Mouse (Mus musculus): Measurements from ENCODE around the gene Gm16181. TPM values are rescaled to one million over a fixed set of nuclear protein-coding genes. Genes with fewer than 3 reads are reported as not detected.

Gene Gm16181
- polyA plus RNA-seq, 1 experiment from 2014 or later = 0.47 TPM

GRCm38 (mm10) chr17:35262664-35263522 lies 42.3 kb downstream of the Gm16181 start, which contains the start of gene H2-D1:
Gene H2-D1 (plus strand): TSS chr17:35262730.
- Histone ChIP-seq H3K4me2 (ENCODE audit: low read depth, low read length) (peak within 1 kb of the TSS; percentile 95), H3K27me3 (replicated peaks; ENCODE audit: control insufficient read depth, insufficient read depth, low read length) (peaks cover 32% of the 10 kb centered on the region), H3K4me3 (ENCODE audit: low read depth, low read length) (peak within 1 kb of the TSS; percentile 63), H3K4me1 (ENCODE audit: control insufficient read depth, insufficient read depth, low read length) (no peaks in the 10 kb centered on the region), H3K9ac (ENCODE audit: low read depth, low read length) (peak within 1 kb of the TSS; percentile 66), H3K27ac (replicated peaks; ENCODE audit: low read depth, low read length) (no peak within 1 kb of the TSS), H3K36me3 (ENCODE audit: control insufficient read depth, insufficient read depth, low read length) (no peaks in the 10 kb centered on the region), H3K9me3 (ENCODE audit: control insufficient read depth, low read length) (no peaks in the 10 kb centered on the region)
- peak; percentile 90 for ATAC-seq (ENCODE audit: low read depth)
- DNase-seq (ENCODE audit: low spot score) = peak; percentile 91
- WGBS = 2% methylated on average over 39 of the region's 73 CpGs

DNA sequence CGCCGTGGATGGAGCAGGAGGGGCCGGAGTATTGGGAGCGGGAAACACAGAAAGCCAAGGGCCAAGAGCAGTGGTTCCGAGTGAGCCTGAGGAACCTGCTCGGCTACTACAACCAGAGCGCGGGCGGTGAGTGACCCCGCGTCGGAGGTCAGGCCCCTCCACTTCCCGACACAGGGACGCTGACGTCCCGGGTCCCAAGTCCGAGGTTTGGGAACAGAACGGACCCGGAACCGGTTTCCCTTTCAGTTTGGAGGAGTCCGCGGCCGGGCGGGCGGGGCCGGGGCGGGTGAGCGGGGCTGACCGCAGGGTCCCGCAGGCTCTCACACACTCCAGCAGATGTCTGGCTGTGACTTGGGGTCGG lies 42.9 kb downstream of the Gm16181 start:
- H3K4me3 ChIP-seq (ENCODE audit: low read depth, low read length) = peak overlapping the region; percentile 63
- no peaks in the 10 kb centered on the region for H3K36me3 ChIP-seq (ENCODE audit: control insufficient read depth, insufficient read depth, low read length)
- H3K27me3 ChIP-seq (replicated peaks; ENCODE audit: control insufficient read depth, insufficient read depth, low read length) = peaks cover 32% of the 10 kb centered on the region
- H3K9ac ChIP-seq (ENCODE audit: low read depth, low read length) = peak overlapping the region; percentile 66
- ATAC-seq (ENCODE audit: low read depth) (no peak; the same call in 1 of the 2 replicates), DNase-seq (ENCODE audit: low spot score) (no peak)
- H3K4me2 ChIP-seq (ENCODE audit: low read depth, low read length) = peak overlapping the region; percentile 95
- WGBS = under 1% methylated on average over 20 of the region's 31 CpGs
- H3K4me1 ChIP-seq (ENCODE audit: control insufficient read depth, insufficient read depth, low read length) = no peaks in the 10 kb centered on the region
- no peaks in the 10 kb centered on the region for H3K9me3 ChIP-seq (ENCODE audit: control insufficient read depth, low read length)
- no peak overlapping the region for H3K27ac ChIP-seq (replicated peaks; ENCODE audit: low read depth, low read length)

DNA sequence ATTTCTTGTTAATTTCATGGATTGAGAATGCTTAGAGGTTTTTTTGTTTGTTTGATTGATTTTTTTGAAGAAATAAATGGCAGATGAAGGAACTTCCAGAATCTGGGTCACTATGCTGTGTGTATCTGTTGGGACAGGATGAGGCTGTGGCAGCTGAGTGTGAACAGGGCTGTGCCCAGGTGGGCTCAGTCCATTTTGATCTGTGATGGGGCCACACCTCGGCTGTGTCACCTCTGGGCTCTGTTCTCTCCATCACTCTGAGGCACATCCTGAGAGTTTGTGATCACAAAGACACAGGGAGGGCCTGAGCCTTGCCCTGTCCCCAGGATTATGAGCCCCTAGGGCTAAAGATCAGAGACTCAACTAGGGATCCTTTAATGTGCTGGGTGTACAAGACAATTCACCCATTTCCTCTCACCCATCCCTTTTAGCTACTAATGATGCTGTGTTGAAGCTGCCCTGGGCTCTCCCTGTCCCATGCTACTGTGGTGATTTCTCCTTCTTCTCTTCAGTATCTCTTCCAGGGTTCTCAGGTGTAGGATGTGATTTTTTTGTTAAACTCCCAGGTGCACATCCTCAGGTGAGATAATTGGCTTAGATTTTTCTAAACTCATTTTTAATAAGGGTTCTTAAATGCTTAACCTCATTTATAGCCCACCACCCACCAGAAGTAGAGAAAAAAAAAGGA lies 46.9 kb downstream of the Gm16181 start:
- 46% methylated on average over 1 of the region's 1 CpGs for WGBS
- H3K9me3 ChIP-seq (ENCODE audit: control insufficient read depth, low read length) = 0 out of 2 replicates have a peak, but pooled peaks cover 1% of the 10 kb centered on the region
- H3K4me3 ChIP-seq (ENCODE audit: low read depth, low read length) = no peak overlapping the region
- H3K27ac ChIP-seq (replicated peaks; ENCODE audit: low read depth, low read length) = no peak overlapping the region
- no peak for ATAC-seq (ENCODE audit: low read depth)
- H3K4me1 ChIP-seq (ENCODE audit: control insufficient read depth, insufficient read depth, low read length) = no peaks in the 10 kb centered on the region
- H3K36me3 ChIP-seq (ENCODE audit: control insufficient read depth, insufficient read depth, low read length) = no peaks in the 10 kb centered on the region
- DNase-seq (ENCODE audit: low spot score) = no peak
- no peak overlapping the region for H3K4me2 ChIP-seq (ENCODE audit: low read depth, low read length)
- peaks cover 20% of the 10 kb centered on the region for H3K27me3 ChIP-seq (replicated peaks; ENCODE audit: control insufficient read depth, insufficient read depth, low read length)
- no peak overlapping the region for H3K9ac ChIP-seq (ENCODE audit: low read depth, low read length)

DNA sequence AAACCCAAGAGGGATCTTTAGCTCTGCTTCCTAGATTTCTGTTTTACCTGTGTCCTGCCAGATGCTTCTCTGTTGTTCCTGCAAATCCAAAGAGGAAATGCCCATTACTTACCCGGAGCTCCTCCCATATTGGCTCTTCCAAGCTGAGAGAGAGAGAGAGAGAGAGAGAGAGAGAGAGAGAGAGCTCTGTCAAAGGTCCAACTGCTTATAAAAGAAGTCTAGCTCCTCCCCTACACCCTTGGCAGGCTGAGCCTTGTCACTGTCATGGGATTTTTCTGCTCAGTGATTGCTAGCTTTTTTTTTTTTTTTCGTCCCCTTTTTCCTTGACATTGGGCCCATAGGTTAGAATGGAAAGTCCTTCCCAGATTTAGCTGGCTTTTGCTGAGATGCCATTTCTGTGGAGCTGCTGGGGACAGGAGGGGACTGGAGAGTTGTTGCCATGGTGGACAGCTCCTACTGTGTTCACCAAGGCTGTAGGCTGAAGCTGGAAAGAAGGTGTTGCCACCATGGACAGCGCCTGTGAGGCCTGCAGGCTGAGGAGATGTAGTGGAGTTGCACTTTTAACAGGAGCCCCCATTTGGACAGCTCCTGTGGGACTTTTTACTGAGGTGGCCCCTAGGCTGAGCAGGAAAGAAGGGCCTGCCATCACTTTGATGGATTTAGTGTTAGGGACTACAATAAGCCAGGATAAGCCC lies 49.2 kb downstream of the Gm16181 start:
- H3K36me3 ChIP-seq (ENCODE audit: control insufficient read depth, insufficient read depth, low read length) = no peaks in the 10 kb centered on the region
- WGBS = 42% methylated on average over 3 of the region's 3 CpGs
- no peak overlapping the region for H3K4me2 ChIP-seq (ENCODE audit: low read depth, low read length)
- ATAC-seq (ENCODE audit: low read depth) (no peak; the same call in 1 of the 2 replicates), DNase-seq (ENCODE audit: low spot score) (peak; percentile 86)
- H3K9me3 ChIP-seq (ENCODE audit: control insufficient read depth, low read length) = 0 out of 2 replicates have a peak, but pooled peaks cover 5% of the 10 kb centered on the region
- H3K4me3 ChIP-seq (ENCODE audit: low read depth, low read length) = no peak overlapping the region
- H3K9ac ChIP-seq (ENCODE audit: low read depth, low read length) = no peak overlapping the region
- no peaks in the 10 kb centered on the region for H3K4me1 ChIP-seq (ENCODE audit: control insufficient read depth, insufficient read depth, low read length)
- peaks cover 8% of the 10 kb centered on the region for H3K27me3 ChIP-seq (replicated peaks; ENCODE audit: control insufficient read depth, insufficient read depth, low read length)
- no peak overlapping the region for H3K27ac ChIP-seq (replicated peaks; ENCODE audit: low read depth, low read length)

GRCm38 (mm10) chr17:35272249-35272648 lies 51.6 kb downstream of the Gm16181 start:
- no peak overlapping the region for H3K4me2 ChIP-seq (ENCODE audit: low read depth, low read length)
- WGBS = 66% methylated on average over 3 of the region's 3 CpGs
- 0 out of 2 replicates have a peak, but pooled peaks cover 5% of the 10 kb centered on the region for H3K9me3 ChIP-seq (ENCODE audit: control insufficient read depth, low read length)
- H3K9ac ChIP-seq (ENCODE audit: low read depth, low read length) = no peak overlapping the region
- H3K27ac ChIP-seq (replicated peaks; ENCODE audit: low read depth, low read length) = no peak overlapping the region
- H3K36me3 ChIP-seq (ENCODE audit: control insufficient read depth, insufficient read depth, low read length) = no peaks in the 10 kb centered on the region
- peaks cover 10% of the 10 kb centered on the region for H3K27me3 ChIP-seq (replicated peaks; ENCODE audit: control insufficient read depth, insufficient read depth, low read length)
- H3K4me3 ChIP-seq (ENCODE audit: low read depth, low read length) = no peak overlapping the region
- no peaks in the 10 kb centered on the region for H3K4me1 ChIP-seq (ENCODE audit: control insufficient read depth, insufficient read depth, low read length)
- no peak for ATAC-seq (ENCODE audit: low read depth)
- DNase-seq (ENCODE audit: low spot score) = no peak

Small RNAs within 50 kb of the gene (microRNA-seq; reads per million reads assigned to microRNA genes)
- not detected for gene Mir6973a (ENCODE audit: borderline number of aligned reads)
- not detected for gene Mir6974 (ENCODE audit: borderline number of aligned reads)
- 2.5 reads per million, percentile 11 among the genes with 10 or more reads in this experiment for gene Mir6975 (ENCODE audit: borderline number of aligned reads)
- not detected for gene Mir8094 (ENCODE audit: borderline number of aligned reads)

Other genes starting within 250 kb of the Gm16181 start
- gene Hspa1a, start 248.7 kb upstream of the Gm16181 start, polyA plus RNA-seq (2014; fragmentation: Nextera tagmentation; extraction: Ambion mirVana) = 7.3 TPM in 2 replicates
- 0.99 and 1.0 TPM in 2 replicates for gene Hspa1l, start 248.1 kb upstream of the Gm16181 start, polyA plus RNA-seq (2014; fragmentation: Nextera tagmentation; extraction: Ambion mirVana)
- gene Lsm2, start 239.0 kb upstream of the Gm16181 start, polyA plus RNA-seq (2014; fragmentation: Nextera tagmentation; extraction: Ambion mirVana) = 151 and 159 TPM in 2 replicates
- 80.3 and 87.7 TPM in 2 replicates for gene Vars, start 219.8 kb upstream of the Gm16181 start, polyA plus RNA-seq (2014; fragmentation: Nextera tagmentation; extraction: Ambion mirVana)
- 0.07 and 0.20 TPM in 2 replicates for gene Vwa7, start 204.3 kb upstream of the Gm16181 start, polyA plus RNA-seq (2014; fragmentation: Nextera tagmentation; extraction: Ambion mirVana)
- 12.2 and 16.5 TPM in 2 replicates for gene Sapcd1, start 192.8 kb upstream of the Gm16181 start, polyA plus RNA-seq (2014; fragmentation: Nextera tagmentation; extraction: Ambion mirVana)
- 2.5 and 3.4 TPM in 2 replicates for gene Msh5, start 174.1 kb upstream of the Gm16181 start, polyA plus RNA-seq (2014; fragmentation: Nextera tagmentation; extraction: Ambion mirVana)
- gene Clic1, start 170.9 kb upstream of the Gm16181 start, polyA plus RNA-seq (2014; fragmentation: Nextera tagmentation; extraction: Ambion mirVana) = 90.9 and 96.9 TPM in 2 replicates
- 291 and 341 TPM in 2 replicates for gene Ddah2, start 161.8 kb upstream of the Gm16181 start, polyA plus RNA-seq (2014; fragmentation: Nextera tagmentation; extraction: Ambion mirVana)
- gene Ly6g6c, start 155.4 kb upstream of the Gm16181 start, polyA plus RNA-seq (2014; fragmentation: Nextera tagmentation; extraction: Ambion mirVana) = 9.5 and 21.2 TPM in 2 replicates
- gene Mpig6b, start 154.7 kb upstream of the Gm16181 start, polyA plus RNA-seq (2014; fragmentation: Nextera tagmentation; extraction: Ambion mirVana) = 0.55 and 0.96 TPM in 2 replicates
- gene Ly6g6e, start 143.9 kb upstream of the Gm16181 start, polyA plus RNA-seq (2014; fragmentation: Nextera tagmentation; extraction: Ambion mirVana) = 9.4 and 11.8 TPM in 2 replicates
- gene Ly6g6d, start 142.8 kb upstream of the Gm16181 start, polyA plus RNA-seq (2014; fragmentation: Nextera tagmentation; extraction: Ambion mirVana) = 0.46 and 1.4 TPM in 2 replicates
- gene Ly6g6f, start 135.2 kb upstream of the Gm16181 start, polyA plus RNA-seq (2014; fragmentation: Nextera tagmentation; extraction: Ambion mirVana) = 0.18 TPM in 1 of 2 replicates, not detected in the other
- gene Abhd16a, start 131.6 kb upstream of the Gm16181 start, polyA plus RNA-seq (2014; fragmentation: Nextera tagmentation; extraction: Ambion mirVana) = 77.2 and 92.3 TPM in 2 replicates
- not detected in 2 replicates for gene Ly6g5c, start 112.6 kb upstream of the Gm16181 start, polyA plus RNA-seq (2014; fragmentation: Nextera tagmentation; extraction: Ambion mirVana)
- gene Ly6g5b, start 105.4 kb upstream of the Gm16181 start, polyA plus RNA-seq (2014; fragmentation: Nextera tagmentation; extraction: Ambion mirVana) = 0.41 and 0.70 TPM in 2 replicates
- gene Gpank1, start 99.4 kb upstream of the Gm16181 start, polyA plus RNA-seq (2014; fragmentation: Nextera tagmentation; extraction: Ambion mirVana) = 13.0 and 13.4 TPM in 2 replicates
- gene Csnk2b, start 98.8 kb upstream of the Gm16181 start, polyA plus RNA-seq (2014; fragmentation: Nextera tagmentation; extraction: Ambion mirVana) = 277 and 279 TPM in 2 replicates
- 5.6 and 6.0 TPM in 2 replicates for gene D17H6S53E, start 94.5 kb upstream of the Gm16181 start, polyA plus RNA-seq (2014; fragmentation: Nextera tagmentation; extraction: Ambion mirVana)
- gene Apom, start 88.8 kb upstream of the Gm16181 start, polyA plus RNA-seq (2014; fragmentation: Nextera tagmentation; extraction: Ambion mirVana) = 0.28 TPM in 1 of 2 replicates, not detected in the other
- 72.2 and 77.3 TPM in 2 replicates for gene Bag6, start 85.7 kb upstream of the Gm16181 start, polyA plus RNA-seq (2014; fragmentation: Nextera tagmentation; extraction: Ambion mirVana)
- gene Prrc2a, start 55.9 kb upstream of the Gm16181 start, polyA plus RNA-seq (2014; fragmentation: Nextera tagmentation; extraction: Ambion mirVana) = 151 and 172 TPM in 2 replicates
- gene Aif1, start 44.8 kb upstream of the Gm16181 start, polyA plus RNA-seq (2014; fragmentation: Nextera tagmentation; extraction: Ambion mirVana) = 16.5 and 17.7 TPM in 2 replicates
- gene Lst1, start 32.4 kb upstream of the Gm16181 start, polyA plus RNA-seq (2014; fragmentation: Nextera tagmentation; extraction: Ambion mirVana) = 22.2 and 26.9 TPM in 2 replicates
- 2.0 and 3.3 TPM in 2 replicates for gene Ltb, start 26.4 kb upstream of the Gm16181 start, polyA plus RNA-seq (2014; fragmentation: Nextera tagmentation; extraction: Ambion mirVana)
- 0.62 and 0.74 TPM in 2 replicates for gene Tnf, start 18.8 kb upstream of the Gm16181 start, polyA plus RNA-seq (2014; fragmentation: Nextera tagmentation; extraction: Ambion mirVana)
- 0.34 and 0.40 TPM in 2 replicates for gene Lta, start 15.5 kb upstream of the Gm16181 start, polyA plus RNA-seq (2014; fragmentation: Nextera tagmentation; extraction: Ambion mirVana)
- 5.1 and 5.2 TPM in 2 replicates for gene Atp6v1g2, start 12.8 kb downstream of the Gm16181 start, polyA plus RNA-seq (2014; fragmentation: Nextera tagmentation; extraction: Ambion mirVana)
- 3.3 and 4.8 TPM in 2 replicates for gene Nfkbil1, start 15.0 kb downstream of the Gm16181 start, polyA plus RNA-seq (2014; fragmentation: Nextera tagmentation; extraction: Ambion mirVana)
- gene Ddx39b, start 20.9 kb downstream of the Gm16181 start, polyA plus RNA-seq (2014; fragmentation: Nextera tagmentation; extraction: Ambion mirVana) = 347 and 431 TPM in 2 replicates
- 46.9 and 51.7 TPM in 2 replicates for gene H2-D1, start 41.9 kb downstream of the Gm16181 start, polyA plus RNA-seq (2014; fragmentation: Nextera tagmentation; extraction: Ambion mirVana)
- gene H2-Q1, start 99.6 kb downstream of the Gm16181 start, polyA plus RNA-seq (2014; fragmentation: Nextera tagmentation; extraction: Ambion mirVana) = 0.25 TPM in 1 of 2 replicates, not detected in the other
- gene H2-Q2, start 121.4 kb downstream of the Gm16181 start, polyA plus RNA-seq (2014; fragmentation: Nextera tagmentation; extraction: Ambion mirVana) = 0.22 and 0.62 TPM in 2 replicates
- gene H2-Q4, start 158.8 kb downstream of the Gm16181 start, polyA plus RNA-seq (2014; fragmentation: Nextera tagmentation; extraction: Ambion mirVana) = 1.3 and 2.0 TPM in 2 replicates
- gene H2-Q6, start 204.0 kb downstream of the Gm16181 start, polyA plus RNA-seq (2014; fragmentation: Nextera tagmentation; extraction: Ambion mirVana) = 0.14 and 0.29 TPM in 2 replicates
- gene H2-Q7, start 218.3 kb downstream of the Gm16181 start, polyA plus RNA-seq (2014; fragmentation: Nextera tagmentation; extraction: Ambion mirVana) = 2.1 and 2.4 TPM in 2 replicates
- gene H2-Q10, start 249.3 kb downstream of the Gm16181 start, polyA plus RNA-seq (2014; fragmentation: Nextera tagmentation; extraction: Ambion mirVana) = 0.35 TPM in 1 of 2 replicates, not detected in the other